Mouse (Mus musculus) T-helper 17 cell (primary cell): ENCODE measurements around the gene Ssxb6.

Experiments used
- in situ Hi-C, 2 experiments: fragments of 300-600 bp; cut with MboI, MseI; formaldehyde crosslinking; loops; 1 replicate in 1 of 2; 2 replicates in 1 of 2; pipeline ENCODE4 v1.15.1; 2025; ENCODE audit warnings: high pct_unique_total_duplicates in 2 of 2

The Ssxb6 gene

DNA sequence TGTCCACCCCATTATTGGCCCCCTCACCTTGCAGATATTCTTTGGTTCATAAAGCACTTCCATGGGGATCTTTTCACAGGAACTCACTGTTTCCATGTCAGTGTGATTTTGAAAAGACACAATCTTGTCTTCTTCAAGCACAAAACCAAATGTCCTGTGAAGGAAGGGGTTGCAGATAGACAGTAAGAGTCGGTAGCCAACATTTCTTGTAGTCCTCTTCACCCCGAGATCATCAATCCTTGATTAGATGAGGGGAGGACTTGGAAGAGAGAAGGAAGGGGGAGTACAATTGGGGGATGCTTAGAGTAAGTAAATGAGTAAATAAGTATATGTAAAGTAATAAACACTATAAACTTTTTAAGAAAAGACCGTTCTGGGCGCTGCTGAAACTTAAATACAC is at the start of gene Ssxb6:
Gene Ssxb6, minus strand, starts transcription at position 101 of the 400 bp plus-strand sequence.
- in situ Hi-C loops: loop anchor here (5.0 to 10.0 kb wide), 2 partner anchors 39 to 567 kb away; no protein-coding TSS in a partner anchor

DNA sequence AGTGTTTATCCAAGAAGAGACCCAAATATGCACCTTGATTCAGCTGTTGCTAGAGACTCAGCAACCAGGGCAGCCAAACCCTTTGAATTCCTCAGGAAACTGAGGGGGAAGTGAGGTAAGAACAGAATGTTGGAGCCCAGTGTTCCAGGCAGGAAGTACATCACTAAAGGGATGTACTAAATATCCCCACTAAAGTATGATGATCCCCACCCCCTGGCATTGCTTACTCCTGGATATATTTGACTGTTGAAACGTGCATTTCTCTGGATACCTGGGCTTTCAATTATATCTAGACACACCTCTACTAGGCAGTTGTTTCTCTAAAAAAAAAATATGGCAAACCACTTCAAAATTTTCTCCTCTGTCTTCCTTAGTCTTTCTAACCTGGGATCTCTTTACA is 43.7 kb upstream of the Ssxb6 start, which contains the start of gene Ssxb3:
Gene Ssxb3, minus strand, starts transcription at position 101 of the 400 bp plus-strand sequence.
- in situ Hi-C loops: loop anchor here in 1 of 2 experiments (5.0 kb wide), 1 partner anchor 229 kb away; no protein-coding TSS in a partner anchor

DNA sequence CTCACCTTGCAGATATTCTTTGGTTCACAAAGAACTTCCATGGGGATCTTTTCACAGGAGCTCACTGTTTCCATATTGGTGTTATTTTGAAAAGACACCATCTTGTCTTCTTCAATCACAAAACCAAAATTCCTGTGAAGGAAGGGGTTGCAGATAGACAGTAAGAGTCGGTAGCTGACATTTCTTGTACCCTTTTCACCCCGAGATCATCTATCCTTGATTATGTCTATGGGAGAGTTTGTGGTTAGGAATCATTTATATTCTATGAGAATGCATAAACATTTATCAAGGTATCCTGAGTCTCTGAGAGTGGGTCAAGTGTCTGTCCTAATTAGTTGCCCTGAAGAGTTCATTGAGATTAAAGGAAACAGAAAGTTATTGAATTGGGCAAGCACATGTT is 23.2 kb downstream of the Ssxb6 start, which contains the start of gene Gm14459:
Gene Gm14459, minus strand, starts transcription at position 101 of the 400 bp plus-strand sequence.
- in situ Hi-C loops: loop anchor here in 1 of 2 experiments (5.0 kb wide), 1 partner anchor 68 kb away; no protein-coding TSS in a partner anchor
